Mouse (Mus musculus): ENCODE results near the gene Trpm3.

GRCm38 (mm10) chr19:22336278-22336677 is 197.4 kb downstream of the Trpm3 start:
- TF ChIP-seq FOSL1 (IDR thresholded peaks at IDR 0.05; ENCODE audit: insufficient read depth, low read length, poor library complexity, severe bottlenecking), result no peak
- TF ChIP-seq CTCF (IDR thresholded peaks at IDR 0.05; ENCODE audit: control insufficient read depth, insufficient read depth, insufficient read length), result no peak
